Mouse (Mus musculus) E14TG2a.4 (cell line): ENCODE data around the gene Tiam1.

ENCODE experiments used
- CTCF ChIP-seq: conservative IDR thresholded peaks from 2 replicates; pipeline ENCODE4 v1.5.1; 2014; ENCODE audit warnings: low read length
- NANOG ChIP-seq: IDR thresholded peaks from 2 replicates; pipeline ENCODE4 v1.6.1; 2014; ENCODE audit warnings: borderline replicate concordance, low read length, mixed read lengths
- POU5F1 ChIP-seq: IDR thresholded peaks from 2 replicates; pipeline ENCODE4 v1.6.1; 2014; ENCODE audit warnings: low read length, borderline replicate concordance

DNA sequence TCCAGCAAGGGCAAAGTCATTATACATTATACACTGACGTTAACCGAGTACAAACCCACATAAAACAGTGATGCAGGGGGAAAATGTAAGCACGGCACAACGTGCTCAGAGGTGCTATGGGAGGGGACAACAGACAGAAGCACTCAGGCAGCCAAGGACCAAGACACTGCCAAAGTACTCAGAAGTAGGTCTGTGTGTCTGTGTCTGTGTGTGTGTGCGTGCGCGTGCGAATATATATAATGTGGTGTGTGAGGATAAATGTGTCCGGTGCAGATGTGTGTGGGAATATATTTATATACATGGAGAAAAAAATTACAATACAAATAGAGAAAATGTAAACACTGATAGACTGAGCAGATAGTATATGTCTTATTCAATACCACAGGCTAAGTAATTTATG, 50.6 kb downstream of the Tiam1 start:
- TF ChIP-seq CTCF (no peak), NANOG (no peak), POU5F1 (no peak)
